Mouse (Mus musculus) cerebral cortex, adult 2 months (tissue): ENCODE data around the gene Avil.

Experiments
- WGBS: fragments of 180-500 bp; shearing (Covaris S2); methylation state at CpG from one replicate; pipeline ENCODE4 v1.1.7; 2018; 5-methylcytosine and 5-hydroxymethylcytosine counted together

The Avil gene

DNA sequence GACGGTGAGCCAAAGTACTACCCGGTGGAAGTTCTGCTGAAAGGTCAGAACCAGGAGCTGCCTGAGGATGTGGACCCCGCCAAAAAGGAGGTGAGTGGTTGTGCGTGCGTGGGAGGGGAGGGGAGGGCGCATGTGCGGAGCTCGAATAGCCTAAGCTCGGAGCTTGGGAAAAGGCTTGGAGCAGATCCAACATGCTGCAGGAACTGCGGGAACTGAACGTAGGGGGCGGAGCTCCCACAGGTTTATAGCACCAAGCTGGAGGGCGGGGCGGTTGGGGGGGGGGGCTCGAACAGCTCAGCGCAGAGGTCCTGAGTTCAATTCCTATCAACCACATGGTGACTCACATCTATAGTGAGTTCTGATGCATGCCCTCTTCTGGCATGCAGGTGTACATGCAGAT, 17.9 kb downstream of the Avil start:
- WGBS = 68% methylated on average over 16 of the region's 16 CpGs

DNA sequence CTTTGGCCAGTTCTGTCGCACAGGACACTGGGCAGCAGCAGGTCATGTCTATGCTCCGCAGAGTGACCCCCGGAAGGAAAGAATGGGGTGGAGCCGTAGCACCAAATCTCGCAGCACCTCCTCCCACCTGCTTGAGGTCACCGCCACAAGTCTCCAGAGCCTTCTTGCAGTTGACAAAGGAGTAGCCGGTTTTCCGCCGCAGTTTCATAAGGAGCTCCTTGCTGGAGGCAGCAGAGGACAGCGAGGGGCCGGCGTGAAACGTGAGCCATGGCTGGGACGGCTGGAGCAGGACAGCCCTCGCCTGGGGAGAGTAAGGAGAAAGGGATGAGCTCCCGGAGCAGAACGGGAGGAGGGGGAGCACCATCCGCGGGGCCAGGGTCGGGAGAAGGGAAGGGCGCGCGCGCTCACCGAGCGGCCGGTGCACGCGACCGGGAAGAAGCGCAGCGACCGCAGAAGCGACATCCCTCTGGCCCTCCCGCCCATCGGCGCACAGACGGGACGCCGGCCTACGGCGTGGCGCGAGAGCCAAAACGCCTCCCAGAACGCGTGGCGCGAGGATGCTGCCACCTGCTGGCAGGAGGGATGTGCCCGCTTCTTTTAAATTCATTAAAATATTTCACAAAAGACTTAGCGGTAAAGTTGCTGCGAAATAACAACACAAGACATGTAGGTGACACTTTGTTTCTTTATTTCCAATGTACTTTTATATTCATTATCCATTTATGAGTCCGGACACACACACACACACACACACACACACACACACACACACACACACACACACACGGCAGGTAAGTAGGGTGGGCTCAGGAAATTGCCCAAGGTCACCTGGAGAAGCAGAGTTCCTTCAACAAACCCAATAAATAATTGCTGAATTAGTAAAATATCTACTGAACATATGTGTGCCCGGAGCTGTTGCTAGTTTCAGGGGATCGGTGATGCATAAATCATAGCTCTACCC, 30.1 kb downstream of the Avil start, which contains the start of gene Tsfm:
TSS of gene Tsfm (minus strand) at position 505 of the 961 bp plus-strand sequence.
- WGBS = 5% methylated on average over 56 of the region's 56 CpGs

DNA sequence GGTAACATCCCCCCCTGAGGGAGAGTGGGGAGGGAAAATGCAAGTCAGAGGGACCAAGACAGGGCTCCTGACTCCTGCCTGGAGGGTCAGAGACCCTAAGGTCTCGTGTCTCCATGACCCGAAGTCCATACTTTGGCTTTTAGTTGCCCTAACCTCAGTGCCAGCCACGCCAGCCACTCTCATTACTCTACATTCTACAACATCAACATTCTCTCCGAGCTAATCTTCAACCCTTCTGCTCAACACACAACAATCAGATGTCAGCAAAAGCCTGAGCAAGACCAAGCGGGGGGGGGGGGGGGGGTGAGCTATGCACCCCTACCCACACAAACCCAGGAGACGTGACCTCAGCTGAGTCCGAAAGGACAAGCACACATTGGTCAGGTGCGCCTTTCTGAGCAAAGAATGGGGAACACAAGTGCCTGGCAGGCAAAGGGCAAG, 32.8 kb downstream of the Avil start:
- WGBS = 86% methylated on average over 8 of the region's 8 CpGs

- WGBS = 85% methylated on average over 12 of the region's 12 CpGs
These were observed 35.8 kb downstream of the Avil start for GRCm38 (mm10) chr10:127036273-127036672.

DNA sequence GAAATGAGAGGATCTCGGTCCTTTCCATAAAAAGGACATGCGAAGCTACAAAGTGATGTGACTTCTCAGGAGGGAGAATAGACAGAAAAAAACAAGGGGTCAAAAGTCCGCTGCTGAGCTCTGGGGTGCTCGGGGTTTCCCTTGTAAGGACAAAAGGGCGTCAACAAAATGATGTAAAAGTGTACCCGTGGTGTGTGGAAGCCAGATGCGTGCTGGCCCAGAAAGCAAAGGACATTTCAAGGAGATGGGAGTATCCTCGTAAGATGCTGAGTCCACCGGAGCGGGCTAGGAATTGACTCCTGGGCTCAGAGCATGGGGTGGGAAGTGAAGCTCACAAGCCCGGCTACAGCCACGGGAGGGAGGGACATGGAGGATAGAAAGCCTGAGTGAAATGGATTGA, 37.1 kb downstream of the Avil start:
- 81% methylated on average over 12 of the region's 12 CpGs for WGBS

DNA sequence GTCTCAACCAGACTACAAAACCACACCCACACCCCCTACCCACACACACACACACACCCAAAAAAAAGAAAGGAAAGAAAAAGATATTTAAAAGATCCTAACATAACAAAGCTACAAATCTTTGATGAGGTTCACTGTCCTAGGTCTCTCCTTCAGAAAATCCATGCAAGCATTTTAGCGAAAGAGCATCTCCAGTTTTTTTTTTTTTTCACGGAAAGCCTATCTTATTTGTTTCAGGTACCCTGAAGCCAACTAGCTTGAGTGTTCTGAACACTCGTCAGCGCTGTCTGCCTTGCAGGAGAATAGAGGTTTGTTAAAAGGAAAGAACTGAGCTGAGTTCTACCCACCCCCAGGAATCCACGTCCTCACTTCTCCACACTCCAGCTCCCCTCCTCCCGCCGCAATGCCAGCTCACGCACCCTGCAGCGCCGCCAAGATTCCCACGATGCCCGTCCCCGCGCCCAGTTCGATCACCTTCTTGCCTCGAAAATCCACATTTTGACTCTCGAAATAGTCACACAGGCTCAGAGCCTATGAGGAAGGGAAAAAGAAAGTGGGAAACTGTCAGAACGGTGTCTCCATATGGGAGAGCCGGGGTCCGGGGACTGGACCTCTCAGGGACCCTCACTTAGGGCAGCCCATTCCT, 40.2 kb downstream of the Avil start:
- WGBS = 2% methylated on average over 20 of the region's 20 CpGs

DNA sequence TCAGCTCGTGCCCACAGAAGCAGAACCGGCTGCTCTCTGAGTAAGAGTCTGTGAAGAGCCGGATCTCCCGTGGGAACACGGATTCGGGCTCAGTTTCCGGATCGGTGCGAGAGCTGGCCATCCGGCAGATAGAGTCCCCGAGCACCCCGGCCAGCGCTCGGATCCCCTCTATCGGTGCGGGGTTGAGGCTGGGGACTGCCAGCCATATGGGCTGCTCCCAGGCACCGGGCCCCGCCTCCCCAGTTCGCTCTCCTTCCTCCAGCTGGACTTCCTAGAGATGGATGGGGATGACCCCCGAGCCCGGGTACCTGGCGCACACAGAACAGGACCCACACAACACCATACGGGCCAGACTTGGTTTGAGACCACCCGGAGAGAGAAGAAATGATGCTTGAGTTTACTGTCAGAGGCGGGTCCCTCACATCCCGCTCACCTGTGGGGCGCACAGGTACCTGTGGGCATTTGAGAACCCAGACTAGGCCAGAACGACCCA, 40.8 kb downstream of the Avil start, which contains the start of the genes Mettl1 and Eef1akmt3:
TSS of gene Mettl1 (plus strand) at position 141 of the 493 bp plus-strand sequence.
TSS of gene Eef1akmt3 (minus strand) at position 240 of the 493 bp plus-strand sequence.
- WGBS = under 1% methylated on average over 28 of the region's 28 CpGs

GRCm38 (mm10) chr10:127041774-127042338, 41.3 kb downstream of the Avil start:
- WGBS = under 1% methylated on average over 44 of the region's 44 CpGs

- WGBS = 12% methylated on average over 5 of the region's 5 CpGs
These were observed 42.1 kb downstream of the Avil start for GRCm38 (mm10) chr10:127042468-127043115.

DNA sequence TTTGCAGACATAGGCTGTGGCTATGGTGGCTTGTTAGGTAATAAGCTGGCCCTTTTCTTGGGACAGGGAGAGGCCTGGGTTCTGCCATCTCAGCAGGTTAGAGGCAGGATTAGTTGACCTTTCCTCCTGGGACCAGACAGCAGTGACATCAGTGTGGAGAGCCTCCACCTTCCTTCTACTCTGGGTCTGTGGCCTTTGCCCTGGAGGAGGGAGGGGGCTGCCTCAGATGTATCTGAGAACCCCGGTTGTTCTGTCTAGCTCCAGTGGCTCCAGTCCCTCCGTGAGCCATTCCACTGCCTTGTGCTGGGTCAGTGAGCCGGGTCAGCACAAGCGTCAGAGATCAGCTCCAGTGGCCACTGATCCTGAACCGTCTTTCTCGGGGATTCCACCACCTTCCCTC, 42.7 kb downstream of the Avil start:
- 87% methylated on average over 6 of the region's 6 CpGs for WGBS

GRCm38 (mm10) chr10:127047954-127048353, 47.4 kb downstream of the Avil start, which contains the start of gene Cyp27b1:
Gene Cyp27b1 (plus strand): TSS chr10:127048250.
- WGBS = 40% methylated on average over 5 of the region's 5 CpGs

- WGBS = 5% methylated on average over 35 of the region's 35 CpGs
These were observed 48.3 kb downstream of the Avil start for GRCm38 (mm10) chr10:127048608-127049394.

DNA sequence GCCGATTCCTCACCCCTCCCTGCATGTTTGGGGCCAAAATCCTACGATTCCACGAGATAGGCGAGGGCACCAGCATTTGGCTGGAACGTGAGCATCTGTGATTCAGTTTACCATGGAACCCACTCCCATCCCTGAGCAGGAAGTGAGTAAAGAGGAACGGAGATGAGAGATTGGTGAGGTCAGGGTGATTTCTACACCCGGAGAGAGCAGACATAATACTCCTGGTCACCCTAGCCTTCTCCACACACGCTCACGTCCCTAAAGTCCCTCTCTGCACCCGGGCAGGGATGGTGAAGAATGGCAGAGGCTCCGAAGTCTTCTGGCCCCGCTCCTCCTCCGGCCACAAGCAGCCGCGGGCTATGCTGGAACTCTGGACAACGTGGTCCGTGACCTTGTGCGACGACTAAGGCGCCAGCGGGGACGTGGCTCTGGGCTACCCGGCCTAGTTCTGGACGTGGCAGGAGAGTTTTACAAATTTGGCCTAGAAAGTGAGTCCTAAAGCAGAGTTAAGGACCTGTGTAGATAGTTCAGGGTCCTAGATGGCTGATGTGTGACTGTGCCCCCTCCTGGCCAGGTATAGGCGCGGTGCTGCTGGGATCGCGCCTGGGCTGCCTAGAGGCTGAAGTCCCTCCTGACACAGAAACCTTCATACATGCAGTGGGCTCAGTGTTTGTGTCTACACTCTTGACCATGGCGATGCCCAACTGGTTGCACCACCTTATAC, 49.0 kb downstream of the Avil start:
- 3% methylated on average over 29 of the region's 29 CpGs for WGBS

GRCm38 (mm10) chr10:127050119-127050474, 49.6 kb downstream of the Avil start:
- 16% methylated on average over 10 of the region's 10 CpGs for WGBS

DNA sequence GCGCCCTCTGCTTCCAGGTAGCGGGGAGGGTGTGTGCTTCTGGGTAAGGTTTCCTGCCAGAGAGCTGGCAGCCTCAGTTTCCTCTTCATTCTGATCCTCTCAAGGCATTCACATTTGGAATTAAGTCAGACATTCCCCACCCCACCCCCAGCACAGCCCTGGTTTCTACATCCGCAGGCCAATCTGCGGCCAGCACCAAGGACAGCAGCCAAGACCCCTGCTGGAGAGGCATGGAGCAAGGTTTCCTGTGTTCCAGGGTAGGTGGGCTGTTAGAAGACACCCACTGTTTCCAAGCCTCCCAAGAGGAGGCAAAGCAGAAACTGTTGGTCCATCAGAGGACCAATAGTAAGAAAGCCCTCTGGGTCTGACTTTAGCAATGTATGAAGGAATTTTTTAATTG, 54.1 kb downstream of the Avil start:
- WGBS = 75% methylated on average over 4 of the region's 4 CpGs

DNA sequence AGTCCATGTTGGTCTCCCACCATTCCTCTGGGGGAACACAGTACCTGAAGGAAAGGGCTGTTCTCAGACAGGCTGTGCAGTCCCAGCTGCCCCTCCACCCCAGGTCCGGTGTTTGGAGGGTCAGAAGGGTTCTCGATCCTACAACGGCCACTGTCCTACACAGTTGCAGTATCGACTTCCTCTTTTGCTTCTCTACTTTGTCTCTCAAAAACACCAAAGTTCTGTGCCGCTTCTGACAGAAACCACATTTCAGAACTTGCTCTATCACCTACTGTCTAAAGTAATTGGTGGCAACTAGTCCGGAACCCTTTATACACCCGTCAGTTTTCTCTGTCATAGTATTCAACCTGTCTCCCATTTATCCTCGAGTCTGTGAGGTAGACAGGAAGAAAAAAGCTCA, 54.9 kb downstream of the Avil start:
- 87% methylated on average over 8 of the region's 8 CpGs for WGBS

DNA sequence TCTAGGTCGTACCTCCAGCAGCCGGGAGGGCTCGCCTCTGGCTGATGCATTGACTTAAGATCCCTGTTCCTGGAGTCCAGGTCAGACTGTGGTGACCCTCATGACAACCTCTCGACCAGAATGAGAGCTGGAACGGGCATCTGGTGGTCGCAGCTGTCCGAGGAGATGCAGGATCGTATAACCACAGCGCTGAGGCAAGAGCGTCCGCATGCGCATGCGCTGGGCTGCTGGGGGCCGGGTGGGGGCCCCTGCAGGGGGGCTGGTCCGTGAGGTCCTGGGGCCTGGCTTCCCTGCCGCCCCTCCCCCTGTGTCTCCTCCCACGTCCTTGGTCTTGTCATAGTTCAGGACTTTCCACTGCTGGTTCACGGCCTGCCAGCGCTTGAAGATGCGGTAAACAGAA, 56.0 kb downstream of the Avil start:
- WGBS = 92% methylated on average over 20 of the region's 20 CpGs

DNA sequence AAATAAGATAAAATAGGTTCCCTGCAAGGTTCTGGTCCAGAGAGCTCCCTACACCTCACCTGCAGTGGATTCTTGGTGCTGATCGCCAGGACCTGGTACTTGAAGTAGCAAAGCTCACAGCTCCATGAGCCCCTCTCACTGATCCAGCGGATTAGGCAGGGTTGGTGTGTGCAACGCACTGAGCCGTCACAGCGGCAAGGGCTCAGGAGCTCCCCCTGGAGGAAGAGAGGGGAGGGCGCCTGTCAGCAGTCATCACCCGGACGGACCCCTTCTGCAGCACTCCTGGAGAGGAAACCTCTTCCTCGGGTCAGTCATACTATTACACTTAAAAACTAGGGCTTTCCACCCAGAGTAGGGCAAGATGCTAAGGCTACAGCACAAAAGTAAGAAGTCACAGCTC, 57.7 kb downstream of the Avil start:
- WGBS = 1% methylated on average over 9 of the region's 9 CpGs

GRCm38 (mm10) chr10:127058708-127059107, 58.2 kb downstream of the Avil start:
- 3% methylated on average over 8 of the region's 8 CpGs for WGBS
